Mouse (Mus musculus): ENCODE measurements around the gene Cenpp. TPM values are rescaled to one million over a fixed set of nuclear protein-coding genes. Genes with fewer than 3 reads are reported as not detected.
"Not testable (repeated sequence)": the region's sequence is repeated elsewhere in the genome, so short reads cannot be mapped to it uniquely, and the experiment has no call there.

Cenpp gene
- polyA plus RNA-seq, 1 experiment from 2014 or later, result 37.1 TPM

- Histone ChIP-seq H3K9me3 (no peaks in the 10 kb centered on the region), H3K4me3 (no peak overlapping the region), H3K36me3 (replicated peaks) (peaks cover 16% of the 10 kb centered on the region), H3K4me1 (no peaks in the 10 kb centered on the region), H3K27ac (no peak overlapping the region), H3K27me3 (ENCODE audit: poor library complexity, severe bottlenecking) (no peaks in the 10 kb centered on the region)
- DNase-seq (ENCODE audit: extremely low spot score, low spot score), result no peak
Measured at GRCm38 (mm10) chr13:49643669-49644362, 8.8 kb downstream of the Cenpp start.

GRCm38 (mm10) chr13:49642650-49643049, 9.9 kb downstream of the Cenpp start:
- Histone ChIP-seq H3K27me3 (ENCODE audit: poor library complexity, severe bottlenecking) (no peaks in the 10 kb centered on the region), H3K27ac (no peak overlapping the region), H3K9me3 (no peaks in the 10 kb centered on the region), H3K36me3 (replicated peaks) (peaks cover 16% of the 10 kb centered on the region), H3K4me1 (no peaks in the 10 kb centered on the region), H3K4me3 (no peak overlapping the region)
- no peak for DNase-seq (ENCODE audit: extremely low spot score, low spot score)
- WGBS, result 86% methylated on average over 6 of the region's 6 CpGs

GRCm38 (mm10) chr13:49639965-49640364, 12.6 kb downstream of the Cenpp start:
- 94% methylated on average over 2 of the region's 2 CpGs for WGBS
- no peak for DNase-seq (ENCODE audit: extremely low spot score, low spot score)
- H3K27ac ChIP-seq, result no peak overlapping the region
- no peaks in the 10 kb centered on the region for H3K27me3 ChIP-seq (ENCODE audit: poor library complexity, severe bottlenecking)
- peaks cover 18% of the 10 kb centered on the region; the same call in 1 of the 2 replicates for H3K36me3 ChIP-seq (replicated peaks)
- no peaks in the 10 kb centered on the region for H3K4me1 ChIP-seq
- no peak overlapping the region for H3K4me3 ChIP-seq
- H3K9me3 ChIP-seq, result no peaks in the 10 kb centered on the region

- no peaks in the 10 kb centered on the region for H3K27me3 ChIP-seq (ENCODE audit: poor library complexity, severe bottlenecking)
- H3K36me3 ChIP-seq (replicated peaks), result peaks cover 2% of the 10 kb centered on the region; the same call in 1 of the 2 replicates
- no peaks in the 10 kb centered on the region for H3K4me1 ChIP-seq
- no peak overlapping the region for H3K4me3 ChIP-seq
- H3K27ac ChIP-seq, result no peak overlapping the region
- 85% methylated on average over 2 of the region's 2 CpGs for WGBS
- no peak for DNase-seq (ENCODE audit: extremely low spot score, low spot score)
- H3K9me3 ChIP-seq, result no peaks in the 10 kb centered on the region
Measured at GRCm38 (mm10) chr13:49629076-49629475, 23.5 kb downstream of the Cenpp start.

GRCm38 (mm10) chr13:49628167-49628566, 24.4 kb downstream of the Cenpp start:
- Histone ChIP-seq H3K4me3 (no peak overlapping the region), H3K4me1 (no peaks in the 10 kb centered on the region), H3K9me3 (no peaks in the 10 kb centered on the region), H3K36me3 (replicated peaks) (peaks cover 2% of the 10 kb centered on the region; the same call in 1 of the 2 replicates), H3K27me3 (ENCODE audit: poor library complexity, severe bottlenecking) (no peaks in the 10 kb centered on the region), H3K27ac (no peak overlapping the region)
- no peak for DNase-seq (ENCODE audit: extremely low spot score, low spot score)

GRCm38 (mm10) chr13:49623216-49623615, 29.4 kb downstream of the Cenpp start:
- WGBS, result 86% methylated on average over 1 of the region's 1 CpGs
- Histone ChIP-seq H3K36me3 (replicated peaks) (no peaks in the 10 kb centered on the region), H3K9me3 (no peaks in the 10 kb centered on the region), H3K27me3 (ENCODE audit: poor library complexity, severe bottlenecking) (no peaks in the 10 kb centered on the region), H3K4me1 (no peaks in the 10 kb centered on the region), H3K27ac (no peak overlapping the region), H3K4me3 (no peak overlapping the region)
- no peak for DNase-seq (ENCODE audit: extremely low spot score, low spot score)

- no peak for DNase-seq (ENCODE audit: extremely low spot score, low spot score)
- Histone ChIP-seq H3K27ac (no peak overlapping the region), H3K9me3 (no peaks in the 10 kb centered on the region), H3K4me3 (no peak overlapping the region), H3K36me3 (replicated peaks) (no peaks in the 10 kb centered on the region), H3K4me1 (no peaks in the 10 kb centered on the region), H3K27me3 (ENCODE audit: poor library complexity, severe bottlenecking) (no peaks in the 10 kb centered on the region)
Measured at GRCm38 (mm10) chr13:49618365-49618764, 34.2 kb downstream of the Cenpp start.

GRCm38 (mm10) chr13:49617021-49617420, 35.6 kb downstream of the Cenpp start:
- Histone ChIP-seq H3K27me3 (ENCODE audit: poor library complexity, severe bottlenecking) (no peaks in the 10 kb centered on the region), H3K9me3 (no peaks in the 10 kb centered on the region)
- 95% methylated on average over 3 of the region's 3 CpGs for WGBS

GRCm38 (mm10) chr13:49608589-49609322, 43.8 kb downstream of the Cenpp start:
- Histone ChIP-seq H3K4me3 (no peak overlapping the region), H3K9me3 (no peaks in the 10 kb centered on the region), H3K36me3 (replicated peaks) (no peaks in the 10 kb centered on the region), H3K4me1 (no peaks in the 10 kb centered on the region), H3K27ac (no peak overlapping the region), H3K27me3 (ENCODE audit: poor library complexity, severe bottlenecking) (no peaks in the 10 kb centered on the region)
- no peak for DNase-seq (ENCODE audit: extremely low spot score, low spot score)
- 90% methylated on average over 4 of the region's 4 CpGs for WGBS

More at GRCm38 (mm10) chr13:49617021-49617420, 35.6 kb downstream of the Cenpp start:
- H3K36me3 ChIP-seq (replicated peaks), result no peaks in the 10 kb centered on the region
- DNase-seq (ENCODE audit: extremely low spot score, low spot score), result no peak
- no peak overlapping the region for H3K27ac ChIP-seq
- no peak overlapping the region for H3K4me3 ChIP-seq
- H3K4me1 ChIP-seq, result no peaks in the 10 kb centered on the region

- Histone ChIP-seq H3K9me3 (peaks cover 3% of the 10 kb centered on the region; the same call in 1 of the 2 replicates), H3K4me1 (no peaks in the 10 kb centered on the region), H3K27ac (no peak within 1 kb of the TSS), H3K4me3 (no peak within 1 kb of the TSS), H3K27me3 (ENCODE audit: poor library complexity, severe bottlenecking) (no peaks in the 10 kb centered on the region), H3K36me3 (replicated peaks) (no peaks in the 10 kb centered on the region)
- 78% methylated on average over 4 of the region's 4 CpGs for WGBS
- no peak for DNase-seq (ENCODE audit: extremely low spot score, low spot score)
Measured at GRCm38 (mm10) chr13:49607714-49608113, 44.9 kb downstream of the Cenpp start, which contains the start of gene Ogn. Ogn (plus strand) TSS chr13:49608046.

GRCm38 (mm10) chr13:49603603-49604002, 49.0 kb downstream of the Cenpp start:
- H3K4me3 ChIP-seq, result no peak overlapping the region
- no peak for DNase-seq (ENCODE audit: extremely low spot score, low spot score)
- no peaks in the 10 kb centered on the region for H3K27me3 ChIP-seq (ENCODE audit: poor library complexity, severe bottlenecking)
- H3K9me3 ChIP-seq, result peaks cover 3% of the 10 kb centered on the region; the same call in 1 of the 2 replicates
- no peak overlapping the region for H3K27ac ChIP-seq
- H3K4me1 ChIP-seq, result no peaks in the 10 kb centered on the region
- peaks cover 7% of the 10 kb centered on the region for H3K36me3 ChIP-seq (replicated peaks)

- not testable (repeated sequence) for H3K4me3 ChIP-seq; H3K27ac ChIP-seq; H3K4me1 ChIP-seq; DNase-seq (ENCODE audit: extremely low spot score, low spot score); H3K9me3 ChIP-seq; H3K36me3 ChIP-seq (replicated peaks); H3K27me3 ChIP-seq (ENCODE audit: poor library complexity, severe bottlenecking)
- WGBS, result 44% methylated on average over 2 of the region's 2 CpGs
Measured at GRCm38 (mm10) chr13:49602541-49602940, 50.0 kb downstream of the Cenpp start.

- Histone ChIP-seq H3K36me3 (replicated peaks) (no peaks in the 10 kb centered on the region), H3K9me3 (no peaks in the 10 kb centered on the region)
Measured at GRCm38 (mm10) chr13:49586062-49586461, 66.5 kb downstream of the Cenpp start.

More at GRCm38 (mm10) chr13:49586062-49586461, 66.5 kb downstream of the Cenpp start:
- 95% methylated on average over 6 of the region's 6 CpGs for WGBS
- DNase-seq (ENCODE audit: extremely low spot score, low spot score), result no peak
- H3K27me3 ChIP-seq (ENCODE audit: poor library complexity, severe bottlenecking), result no peaks in the 10 kb centered on the region
- H3K4me3 ChIP-seq, result no peak overlapping the region
- no peak overlapping the region for H3K27ac ChIP-seq
- H3K4me1 ChIP-seq, result no peaks in the 10 kb centered on the region
